Mouse (Mus musculus): ENCODE measurements at regions not wholly inside any gene's neighbourhood (a gene's known extent, or its start where the extent isn't known, plus 50 kb on each side); places are given as distances from the start of the nearest gene placed in this dataset.

- H3K9ac ChIP-seq = no peak overlapping the region
- no peaks in the 10 kb centered on the region for H3K36me3 ChIP-seq
- no peak overlapping the region for H3K4me2 ChIP-seq
- H3K4me3 ChIP-seq = no peak overlapping the region
- no peak overlapping the region for H3K27ac ChIP-seq
- 29% methylated on average over 7 of the region's 7 CpGs for WGBS
- ATAC-seq (ENCODE audit: insufficient number of reproducible peaks, insufficient read depth, low FRiP score, low TSS enrichment, low read depth) = no peak
- peaks cover 7% of the 10 kb centered on the region; the same call in 1 of the 2 replicates for H3K4me1 ChIP-seq
- H3K27me3 ChIP-seq = peaks cover 57% of the 10 kb centered on the region
- no peaks in the 10 kb centered on the region for H3K9me3 ChIP-seq
Measured at GRCm38 (mm10) chr12:110376062-110376837, 70.7 kb upstream of the Ppp2r5c start.

DNA sequence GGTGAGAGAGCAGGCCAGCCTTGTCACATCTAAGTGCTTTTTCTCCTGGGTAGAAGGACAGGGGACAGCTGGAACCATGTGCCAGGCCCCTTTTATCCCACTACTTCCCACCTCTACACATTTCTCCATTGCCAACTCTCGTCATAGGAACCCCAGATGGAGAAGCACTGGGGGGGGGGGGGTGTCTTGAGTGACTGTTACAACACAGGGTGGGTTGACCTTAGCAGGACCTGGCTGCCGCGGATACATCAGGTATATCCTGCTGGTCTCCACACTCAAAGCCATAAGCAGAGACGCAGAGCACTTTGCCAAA, 70.1 kb upstream of the Ppp2r5c start:
- Histone ChIP-seq H3K9ac (no peak overlapping the region), H3K9me3 (no peaks in the 10 kb centered on the region), H3K4me2 (no peak overlapping the region), H3K27ac (no peak overlapping the region), H3K4me3 (no peak overlapping the region), H3K27me3 (peaks cover 55% of the 10 kb centered on the region), H3K36me3 (no peaks in the 10 kb centered on the region), H3K4me1 (peaks cover 10% of the 10 kb centered on the region)
- no peak for ATAC-seq (ENCODE audit: insufficient number of reproducible peaks, insufficient read depth, low FRiP score, low TSS enrichment, low read depth)
- 68% methylated on average over 4 of the region's 4 CpGs for WGBS

- no peak overlapping the region for H3K4me3 ChIP-seq
- H3K27ac ChIP-seq = no peak overlapping the region
- peaks cover 50% of the 10 kb centered on the region for H3K27me3 ChIP-seq
- peaks cover 10% of the 10 kb centered on the region for H3K4me1 ChIP-seq
- H3K9ac ChIP-seq = no peak overlapping the region
- no peak for ATAC-seq (ENCODE audit: insufficient number of reproducible peaks, insufficient read depth, low FRiP score, low TSS enrichment, low read depth)
- H3K9me3 ChIP-seq = no peaks in the 10 kb centered on the region
- 49% methylated on average over 6 of the region's 6 CpGs for WGBS
- H3K36me3 ChIP-seq = no peaks in the 10 kb centered on the region
- no peak overlapping the region for H3K4me2 ChIP-seq
Measured at GRCm38 (mm10) chr12:110377306-110377705, 69.6 kb upstream of the Ppp2r5c start.

- Histone ChIP-seq H3K4me1 (peaks cover 10% of the 10 kb centered on the region), H3K4me2 (no peak overlapping the region), H3K4me3 (no peak overlapping the region), H3K9me3 (no peaks in the 10 kb centered on the region), H3K27ac (no peak overlapping the region), H3K27me3 (peaks cover 46% of the 10 kb centered on the region), H3K36me3 (no peaks in the 10 kb centered on the region), H3K9ac (no peak overlapping the region)
- WGBS = 61% methylated on average over 10 of the region's 10 CpGs
- ATAC-seq (ENCODE audit: insufficient number of reproducible peaks, insufficient read depth, low FRiP score, low TSS enrichment, low read depth) = no peak
Measured at GRCm38 (mm10) chr12:110377734-110378133, 69.2 kb upstream of the Ppp2r5c start.

DNA sequence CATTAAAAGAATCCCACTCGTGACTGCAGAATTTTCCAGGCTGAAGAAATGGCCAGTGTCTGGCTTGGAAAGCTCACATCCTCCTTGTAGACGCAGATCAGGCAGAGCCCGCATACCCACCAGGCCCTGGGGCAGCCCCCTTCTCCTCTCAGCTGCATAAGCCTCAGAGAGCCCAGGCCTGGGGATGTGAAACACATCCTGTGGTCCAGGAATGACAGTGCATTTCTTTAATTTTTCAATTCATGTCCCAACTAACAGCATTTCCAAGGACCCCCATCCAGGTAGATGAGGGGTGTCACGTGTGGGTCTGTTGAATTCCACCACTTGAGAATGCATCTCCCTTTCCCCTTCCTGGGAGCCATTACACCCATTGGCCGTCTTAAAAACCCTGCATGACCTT, 68.6 kb upstream of the Ppp2r5c start:
- Histone ChIP-seq H3K4me1 (peaks cover 7% of the 10 kb centered on the region; the same call in 1 of the 2 replicates), H3K9ac (no peak overlapping the region), H3K36me3 (no peaks in the 10 kb centered on the region), H3K27me3 (peaks cover 43% of the 10 kb centered on the region), H3K4me2 (no peak overlapping the region), H3K4me3 (no peak overlapping the region), H3K27ac (no peak overlapping the region), H3K9me3 (no peaks in the 10 kb centered on the region)
- WGBS = 72% methylated on average over 5 of the region's 5 CpGs
- no peak for ATAC-seq (ENCODE audit: insufficient number of reproducible peaks, insufficient read depth, low FRiP score, low TSS enrichment, low read depth)

GRCm38 (mm10) chr12:110379721-110380120, 67.2 kb upstream of the Ppp2r5c start:
- H3K9ac ChIP-seq = no peak overlapping the region
- ATAC-seq (ENCODE audit: insufficient number of reproducible peaks, insufficient read depth, low FRiP score, low TSS enrichment, low read depth) = no peak
- no peak overlapping the region for H3K4me2 ChIP-seq

GRCm38 (mm10) chr12:110380831-110381750, 65.8 kb upstream of the Ppp2r5c start:
- H3K27me3 ChIP-seq = peaks cover 26% of the 10 kb centered on the region
- no peak overlapping the region for H3K4me3 ChIP-seq
- 56% methylated on average over 25 of the region's 25 CpGs for WGBS
- no peak for ATAC-seq (ENCODE audit: insufficient number of reproducible peaks, insufficient read depth, low FRiP score, low TSS enrichment, low read depth)
- H3K36me3 ChIP-seq = no peaks in the 10 kb centered on the region
- no peak overlapping the region for H3K4me2 ChIP-seq
- no peak overlapping the region for H3K27ac ChIP-seq
- H3K4me1 ChIP-seq = peaks cover 7% of the 10 kb centered on the region; the same call in 1 of the 2 replicates
- H3K9me3 ChIP-seq = no peaks in the 10 kb centered on the region
- H3K9ac ChIP-seq = no peak overlapping the region

More at GRCm38 (mm10) chr12:110379721-110380120, 67.2 kb upstream of the Ppp2r5c start:
- WGBS = 68% methylated on average over 12 of the region's 12 CpGs
- H3K9me3 ChIP-seq = no peaks in the 10 kb centered on the region
- H3K36me3 ChIP-seq = no peaks in the 10 kb centered on the region
- peaks cover 7% of the 10 kb centered on the region; the same call in 1 of the 2 replicates for H3K4me1 ChIP-seq
- no peak overlapping the region for H3K27ac ChIP-seq
- peaks cover 33% of the 10 kb centered on the region for H3K27me3 ChIP-seq
- no peak overlapping the region for H3K4me3 ChIP-seq

- Histone ChIP-seq H3K9ac (no peak overlapping the region), H3K9me3 (no peaks in the 10 kb centered on the region), H3K36me3 (no peaks in the 10 kb centered on the region), H3K27ac (no peak overlapping the region), H3K4me3 (no peak overlapping the region), H3K4me2 (no peak overlapping the region), H3K4me1 (peaks cover 4% of the 10 kb centered on the region; the same call in 1 of the 2 replicates), H3K27me3 (peaks cover 11% of the 10 kb centered on the region)
- 68% methylated on average over 20 of the region's 20 CpGs for WGBS
- no peak for ATAC-seq (ENCODE audit: insufficient number of reproducible peaks, insufficient read depth, low FRiP score, low TSS enrichment, low read depth)
Measured at GRCm38 (mm10) chr12:110385031-110385430, 61.9 kb upstream of the Ppp2r5c start.

DNA sequence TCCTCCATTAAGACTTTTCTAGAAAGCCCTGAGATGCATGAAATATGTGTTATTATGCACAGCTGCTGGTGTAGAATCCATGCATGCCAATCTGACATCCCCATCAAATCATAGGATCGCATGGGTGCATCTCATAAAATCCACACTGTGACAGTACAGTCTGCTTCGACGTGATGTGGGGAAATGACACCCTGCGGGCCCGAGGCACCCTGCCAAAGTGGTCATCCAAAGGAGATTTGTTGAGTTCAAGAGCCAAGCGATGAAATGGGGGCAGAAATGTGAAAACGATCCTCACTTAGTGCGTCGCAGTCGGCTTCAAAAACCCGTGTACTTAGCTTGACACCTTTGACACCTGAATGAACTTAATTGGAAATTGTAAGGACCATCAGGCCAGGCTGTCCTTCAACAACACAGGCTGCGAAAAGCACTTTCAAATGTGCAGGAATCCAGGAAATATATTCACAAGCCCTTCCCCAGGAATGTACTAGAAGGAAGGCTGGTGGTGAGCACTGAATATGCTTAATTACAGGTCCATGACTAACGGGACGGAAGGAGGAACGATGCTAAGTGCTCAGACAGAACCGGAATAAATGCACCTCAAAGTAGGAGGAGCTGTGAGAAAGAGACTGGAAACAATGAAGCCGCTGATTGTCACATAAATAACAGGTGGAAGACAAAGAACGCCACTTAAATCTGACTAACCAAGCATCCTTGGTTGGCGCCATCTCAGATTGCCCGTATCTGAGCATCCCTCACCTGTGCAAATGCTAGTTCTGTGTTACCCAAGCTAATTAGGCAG, 60.9 kb upstream of the Ppp2r5c start:
- H3K36me3 ChIP-seq = no peaks in the 10 kb centered on the region
- no peak overlapping the region for H3K9ac ChIP-seq

DNA sequence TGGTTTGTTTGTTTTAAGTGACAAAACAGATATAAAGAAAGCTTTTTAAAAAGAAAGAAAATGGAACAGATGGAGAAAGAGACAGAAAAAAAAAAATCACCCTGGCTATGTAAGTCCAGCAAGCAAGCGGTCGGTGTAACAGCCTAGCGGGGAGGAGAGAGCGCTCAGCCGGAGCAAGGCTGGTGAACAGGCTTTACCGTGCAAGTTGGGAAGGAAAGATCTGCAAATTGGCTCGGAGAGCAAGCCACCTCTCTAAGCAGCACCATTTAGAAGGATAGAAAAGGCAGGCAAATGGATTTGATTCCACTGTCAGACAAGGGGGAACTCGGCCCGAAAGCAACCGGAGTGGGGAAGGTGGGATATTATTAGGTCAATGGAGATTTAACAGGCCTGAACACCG, 59.9 kb upstream of the Ppp2r5c start:
- no peak for ATAC-seq (ENCODE audit: insufficient number of reproducible peaks, insufficient read depth, low FRiP score, low TSS enrichment, low read depth)
- Histone ChIP-seq H3K4me2 (no peak overlapping the region), H3K9ac (no peak overlapping the region), H3K36me3 (no peaks in the 10 kb centered on the region), H3K27ac (no peak overlapping the region), H3K4me3 (no peak overlapping the region), H3K4me1 (no peaks in the 10 kb centered on the region), H3K9me3 (no peaks in the 10 kb centered on the region), H3K27me3 (peaks cover 5% of the 10 kb centered on the region; the same call in 1 of the 2 replicates)
- 80% methylated on average over 11 of the region's 11 CpGs for WGBS

More for the DNA sequence above, 60.9 kb upstream of the Ppp2r5c start:
- Histone ChIP-seq H3K27ac (no peak overlapping the region), H3K4me3 (no peak overlapping the region), H3K4me1 (peaks cover 3% of the 10 kb centered on the region; the same call in 1 of the 2 replicates), H3K9me3 (no peaks in the 10 kb centered on the region), H3K4me2 (no peak overlapping the region), H3K27me3 (peaks cover 5% of the 10 kb centered on the region; the same call in 1 of the 2 replicates)
- 76% methylated on average over 20 of the region's 20 CpGs for WGBS
- no peak for ATAC-seq (ENCODE audit: insufficient number of reproducible peaks, insufficient read depth, low FRiP score, low TSS enrichment, low read depth)

GRCm38 (mm10) chr12:110387567-110387966, 59.4 kb upstream of the Ppp2r5c start:
- Histone ChIP-seq H3K27me3 (peaks cover 5% of the 10 kb centered on the region; the same call in 1 of the 2 replicates), H3K4me2 (no peak overlapping the region), H3K4me3 (no peak overlapping the region), H3K9me3 (no peaks in the 10 kb centered on the region), H3K36me3 (no peaks in the 10 kb centered on the region), H3K27ac (no peak overlapping the region), H3K9ac (no peak overlapping the region), H3K4me1 (no peaks in the 10 kb centered on the region)
- ATAC-seq (ENCODE audit: insufficient number of reproducible peaks, insufficient read depth, low FRiP score, low TSS enrichment, low read depth) = no peak
- WGBS = 72% methylated on average over 4 of the region's 4 CpGs
